Mouse (Mus musculus) layer of hippocampus, adult 8-10 months (tissue): ENCODE measurements around the gene Trpt1. TPM values are rescaled to one million over a fixed set of nuclear protein-coding genes. Genes with fewer than 3 reads are reported as not detected.

Experiments
- DNase-seq, 2 experiments: peaks; one replicate each; pipeline ENCODE4 v3.0.0; 2022; ENCODE audit warnings: low spot score in 2 of 2
- total RNA-seq, 4 experiments: library from RNA; stranded (reverse); gene quantifications; 2 replicates each; pipeline ENCODE4 v1.2.4; 2022

Gene Trpt1
- total RNA-seq, 4 experiments from 2014 or later, result 16.5 to 20.8 (median 16.6) TPM

DNA sequence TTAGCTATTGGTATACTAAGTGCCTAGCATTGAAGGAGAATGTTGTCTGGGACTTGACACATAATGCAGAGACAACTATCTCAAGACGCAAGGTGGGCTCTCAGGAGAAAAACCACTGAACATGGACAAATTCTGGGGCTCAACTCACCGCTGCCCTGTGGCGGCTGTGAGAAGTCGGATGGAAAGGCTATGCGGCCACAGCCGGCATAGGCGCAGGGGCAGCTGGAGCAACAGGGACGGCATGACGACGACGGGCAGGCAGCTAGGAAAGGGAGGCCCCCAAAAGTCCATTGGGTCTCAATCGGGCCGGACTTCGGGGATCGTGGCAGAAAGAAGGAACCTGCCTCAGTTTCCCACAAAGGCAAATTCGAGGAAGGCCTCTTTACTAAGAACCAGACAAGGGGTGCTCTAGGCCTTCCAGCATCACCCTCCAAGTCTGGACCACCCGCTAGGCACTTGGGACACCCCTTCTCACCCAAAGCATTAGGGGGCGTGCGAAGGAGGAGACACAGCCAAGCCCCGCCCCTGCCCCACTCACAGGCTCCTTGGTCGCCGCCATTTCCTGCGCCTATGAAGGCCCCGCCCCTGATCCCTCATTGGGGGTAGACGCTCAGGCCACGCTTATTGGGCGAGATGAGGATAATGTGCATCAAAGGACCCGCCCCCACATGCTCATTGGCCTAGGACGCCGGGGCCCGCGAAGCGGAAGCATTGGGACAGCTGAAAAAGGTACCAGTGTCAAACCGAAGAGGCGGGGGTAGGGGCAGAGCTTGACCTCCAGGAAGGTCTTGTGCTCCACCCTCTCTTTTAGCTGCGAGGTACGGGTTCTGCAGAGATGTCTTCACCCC lies 3.7 kb upstream of the Trpt1 start, which contains the start of gene Dnajc4:
Dnajc4 (minus strand) TSS at position 562 of the 848 bp plus-strand sequence.
- DNase-seq, result peak; percentile 93 to 95

- DNase-seq, result no peak
These were observed 2.7 kb upstream of the Trpt1 start for GRCm38 (mm10) chr19:6993011-6993770.

DNA sequence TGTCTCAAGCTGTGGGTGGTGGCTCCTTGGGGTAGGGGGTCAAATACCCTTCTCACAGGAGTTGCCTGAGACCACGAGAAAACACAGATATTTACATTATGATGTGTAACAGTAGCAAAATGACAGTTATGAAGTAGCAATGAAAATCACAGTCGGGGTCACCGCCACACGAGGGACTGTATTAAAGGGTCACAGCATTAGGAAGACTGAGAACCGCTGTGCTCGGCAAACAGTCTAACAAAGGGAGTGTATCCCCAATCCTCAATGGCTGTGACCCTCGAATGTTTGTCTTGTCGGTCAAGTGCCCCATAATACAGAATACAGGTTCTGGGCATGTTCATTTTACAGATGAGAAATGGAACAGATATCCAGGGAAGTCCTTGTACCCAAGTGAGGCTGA lies 1.9 kb upstream of the Trpt1 start:
- DNase-seq, result no peak

DNA sequence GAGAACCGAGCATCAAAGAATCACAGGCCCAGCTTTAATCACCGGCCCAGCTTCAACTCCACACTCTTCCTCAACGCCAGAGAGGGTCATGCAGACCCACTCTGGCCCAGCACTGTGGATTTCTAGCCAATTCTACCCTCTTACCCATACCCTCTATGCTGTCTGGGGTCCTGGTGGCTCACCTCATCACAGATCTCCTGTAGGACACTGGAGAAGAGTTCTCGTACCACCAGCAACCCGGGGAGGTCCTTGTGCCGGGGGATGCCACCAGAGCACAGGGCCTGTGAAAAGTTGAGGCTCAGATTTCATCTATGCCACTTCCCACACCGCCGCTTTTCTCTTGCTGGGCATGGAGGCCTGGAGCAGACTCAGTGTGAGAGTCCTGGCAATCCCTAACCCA lies 1.4 kb upstream of the Trpt1 start:
- no peak for DNase-seq

- peak in 1 of 2 experiments; percentile 23 for DNase-seq
These were observed 508 bp upstream of the Trpt1 start for GRCm38 (mm10) chr19:6995255-6995991.

GRCm38 (mm10) chr19:6997721-6998290 lies 1.9 kb downstream of the Trpt1 start:
- DNase-seq, result no peak

GRCm38 (mm10) chr19:6999360-7000063 lies 3.6 kb downstream of the Trpt1 start:
- no peak for DNase-seq

DNA sequence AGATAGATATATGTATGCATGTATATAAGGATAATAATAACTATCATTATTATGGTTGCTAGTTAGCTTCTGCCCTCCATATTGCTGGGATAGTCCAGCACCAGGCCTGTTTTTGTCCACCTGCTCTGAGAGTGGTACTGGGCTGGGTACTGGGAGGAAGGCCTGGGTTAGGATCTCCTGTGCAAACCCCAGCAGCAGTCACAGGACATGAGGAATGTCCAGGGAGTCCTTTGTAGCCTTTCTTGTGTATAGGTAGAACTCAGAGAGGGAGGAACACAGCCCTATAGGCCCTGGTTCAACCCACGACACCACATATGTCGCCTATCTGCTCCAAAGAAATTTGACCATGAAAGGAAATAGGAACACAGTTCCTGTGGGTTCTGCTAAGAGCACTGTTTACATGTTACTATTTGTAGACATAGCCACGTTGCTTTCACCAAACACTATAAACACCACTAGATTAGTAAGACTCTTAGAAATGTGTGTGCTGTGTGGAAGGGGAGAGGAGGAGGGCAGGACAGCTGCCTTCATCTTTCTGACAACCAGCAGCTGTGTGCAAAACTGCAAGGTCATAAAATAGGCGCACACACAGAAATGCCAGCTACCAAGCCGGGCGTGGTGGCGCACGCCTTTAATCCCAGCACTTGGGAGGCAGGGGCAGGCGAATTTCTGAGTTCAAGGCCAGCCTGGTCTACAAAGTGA lies 11.1 kb downstream of the Trpt1 start:
- DNase-seq, result no peak

DNA sequence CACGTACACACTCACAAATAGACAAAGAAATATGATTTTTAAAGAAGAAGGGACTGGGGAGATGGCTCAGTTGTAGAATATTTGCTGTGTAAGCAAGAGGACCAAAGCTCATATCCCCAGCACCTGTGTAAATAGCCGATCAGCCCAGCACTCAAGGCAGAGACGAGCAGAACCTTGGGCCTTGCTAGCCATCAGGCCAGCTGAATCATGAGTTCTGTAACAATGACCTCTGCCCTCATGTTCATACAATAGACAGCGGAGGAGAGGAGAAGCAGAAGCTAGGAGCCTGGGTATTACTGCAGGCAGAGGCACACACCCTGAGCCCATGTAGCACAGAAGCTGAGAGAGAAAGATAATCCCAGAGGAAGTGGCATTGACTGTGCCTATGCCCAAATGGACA lies 16.5 kb downstream of the Trpt1 start:
- no peak for DNase-seq

DNA sequence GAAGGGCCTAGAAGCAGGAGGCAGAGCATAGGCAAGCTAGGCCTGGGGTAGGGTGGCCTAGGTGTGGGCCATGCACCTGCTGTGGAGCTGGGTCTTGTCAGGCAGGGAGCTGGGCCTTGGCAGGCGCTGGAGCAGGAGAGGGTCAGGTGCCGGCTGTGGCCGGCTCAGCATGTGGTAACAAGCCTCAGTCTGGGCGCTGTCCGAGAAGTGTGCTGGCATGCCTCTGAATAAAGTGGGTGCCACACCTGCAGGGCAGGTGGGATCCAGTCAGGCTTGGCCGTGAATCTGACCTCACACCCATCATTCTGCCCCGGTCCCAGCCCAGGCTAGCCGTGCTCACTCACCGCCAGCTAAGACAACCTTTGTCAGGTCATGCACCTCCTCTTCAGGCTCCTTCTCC lies 18.1 kb downstream of the Trpt1 start:
- no peak for DNase-seq

GRCm38 (mm10) chr19:7014481-7015135 lies 18.7 kb downstream of the Trpt1 start:
- no peak for DNase-seq

GRCm38 (mm10) chr19:7017541-7018457 lies 21.9 kb downstream of the Trpt1 start:
- no peak for DNase-seq

DNA sequence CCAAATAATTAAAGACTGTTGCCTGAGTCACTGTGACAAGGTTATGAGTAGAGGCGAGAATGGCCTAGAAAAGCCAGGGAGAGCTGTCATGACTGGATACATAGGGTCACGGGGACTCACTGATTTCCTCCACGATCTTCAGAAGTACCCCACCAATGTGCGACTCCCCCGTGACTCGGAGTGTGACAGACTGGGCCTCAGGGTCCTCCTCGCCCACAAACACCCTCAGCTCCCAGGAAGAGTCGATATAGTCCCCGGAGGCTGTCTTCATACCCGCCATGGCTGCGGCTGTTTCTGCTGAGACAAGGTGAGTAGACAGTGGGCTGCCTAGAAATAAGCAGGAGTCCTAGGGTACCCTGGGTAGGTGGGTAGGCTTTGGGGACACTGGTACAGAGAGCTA lies 22.6 kb downstream of the Trpt1 start:
- DNase-seq, result no peak

- DNase-seq, result no peak
These were observed 23.3 kb downstream of the Trpt1 start, which contains the start of gene Fermt3 for GRCm38 (mm10) chr19:7019191-7019590. Fermt3 (minus strand) TSS chr19:7019469.

GRCm38 (mm10) chr19:7020224-7020641 lies 24.3 kb downstream of the Trpt1 start:
- DNase-seq, result no peak

DNA sequence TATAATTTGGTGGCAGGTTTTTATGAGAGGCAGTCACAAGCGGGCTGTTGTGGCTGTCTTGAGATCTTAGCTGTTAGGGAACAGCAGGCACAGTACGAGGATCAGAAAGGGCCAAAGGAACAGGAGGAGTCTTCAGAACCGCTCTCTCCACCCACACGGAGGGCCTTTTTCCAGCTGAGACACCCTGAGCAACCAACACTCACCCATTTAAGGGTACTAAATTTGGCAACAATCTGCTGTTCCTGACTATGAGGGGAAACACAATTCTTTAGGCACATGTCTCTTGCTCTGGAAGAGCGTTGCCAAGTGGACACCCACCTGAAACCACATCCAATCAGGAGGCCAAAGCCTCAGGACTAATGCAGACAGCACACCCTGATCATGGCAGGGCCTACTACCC lies 33.6 kb downstream of the Trpt1 start:
- peak; percentile 32 to 40 for DNase-seq

- DNase-seq, result no peak
These were observed 38.1 kb downstream of the Trpt1 start for GRCm38 (mm10) chr19:7034006-7034405.

- peak; percentile 49 to 50 for DNase-seq
These were observed 43.3 kb downstream of the Trpt1 start for GRCm38 (mm10) chr19:7039088-7039720.
